Mouse (Mus musculus) MEL (cell line): Measurements from ENCODE around the gene Hpse2. TPM values are rescaled to one million over a fixed set of nuclear protein-coding genes. Genes with fewer than 3 reads are reported as not detected.

Source experiments
- DNase-seq: peaks from one replicate; pipeline ENCODE4 v3.0.0; 2011; ENCODE audit warnings: low read depth, low spot score
- H3K27ac ChIP-seq: 2 replicates; pipeline ENCODE4 v1.5.1; 2012; ENCODE audit warnings: low read depth, mild to moderate bottlenecking, control low read depth, low read length, moderate library complexity; ENCODE audit not compliant: control insufficient read depth
- H3K27me3 ChIP-seq, 2 experiments: fragments of 150-350 bp in 1 of 2; sonication (generic) in 1 of 2; 2 replicates each; pipeline ENCODE4 v1.6.1; 2012; ENCODE audit warnings: low read length in 2 of 2, mild to moderate bottlenecking in 2 of 2, improper control_type of control experiment in 1 of 2, moderate library complexity in 1 of 2; ENCODE audit not compliant: insufficient read depth in 2 of 2, control insufficient read depth in 1 of 2
- H3K36me3 ChIP-seq, 2 experiments: 2 replicates each; pipeline ENCODE4 v1.6.1; 2012 to 2014; ENCODE audit warnings: low read length in 2 of 2, improper control_type of control experiment in 1 of 2, inconsistent platforms in 1 of 2, mild to moderate bottlenecking in 1 of 2; ENCODE audit not compliant: insufficient read depth in 2 of 2, control insufficient read depth in 1 of 2
- H3K4me1 ChIP-seq, 2 experiments: fragments of 150-350 bp in 1 of 2; sonication (generic) in 1 of 2; 2 replicates each; pipeline ENCODE4 v1.6.1; 2012; ENCODE audit warnings: low read length in 2 of 2, improper control_type of control experiment in 1 of 2, mild to moderate bottlenecking in 1 of 2; ENCODE audit not compliant: insufficient read depth in 2 of 2, control insufficient read depth in 1 of 2
- H3K4me3 ChIP-seq, 2 experiments: fragments of 150-350 bp in 1 of 2; sonication (generic) in 1 of 2; 2 replicates each; pipeline ENCODE4 v1.5.1; 2012; ENCODE audit warnings: low read depth in 2 of 2, low read length in 2 of 2, mild to moderate bottlenecking in 2 of 2, moderate library complexity in 2 of 2, control low read depth in 1 of 2, improper control_type of control experiment in 1 of 2; ENCODE audit not compliant: control insufficient read depth in 1 of 2, insufficient read depth in 1 of 2
- H3K79me2 ChIP-seq: 2 replicates; pipeline ENCODE4 v1.6.1; 2012; ENCODE audit warnings: mild to moderate bottlenecking, low read length, moderate library complexity; ENCODE audit not compliant: control insufficient read depth, poor library complexity, insufficient read depth
- H3K9ac ChIP-seq: 2 replicates; pipeline ENCODE4 v1.6.1; 2012; ENCODE audit warnings: low read depth, mild to moderate bottlenecking, control low read depth, low read length, moderate library complexity; ENCODE audit not compliant: control insufficient read depth, poor library complexity, severe bottlenecking
- H3K9me3 ChIP-seq: fragments of 150-350 bp; sonication (generic); replicated peaks from 2 replicates; pipeline ENCODE4 v1.6.1; 2012; ENCODE audit warnings: mild to moderate bottlenecking, low read length, improper control_type of control experiment, moderate library complexity; ENCODE audit not compliant: insufficient read depth
- CHD1 ChIP-seq: IDR thresholded peaks from 2 replicates; pipeline ENCODE4 v1.6.1; 2012; ENCODE audit warnings: low read depth, mild to moderate bottlenecking, inconsistent platforms, low read length, improper control_type of control experiment
- CHD2 ChIP-seq: IDR thresholded peaks from 2 replicates; pipeline ENCODE4 v1.6.1; 2011; ENCODE audit warnings: low read length, improper control_type of control experiment
- CTCF ChIP-seq, 3 experiments: IDR thresholded peaks in 2 of 3; conservative IDR thresholded peaks in 1 of 3; 2 replicates each; pipeline ENCODE4 v1.5.1; 2011 to 2012; ENCODE audit warnings: low read length in 3 of 3, low read depth in 2 of 3, mild to moderate bottlenecking in 2 of 3, improper control_type of control experiment in 1 of 3, inconsistent platforms in 1 of 3, mixed read lengths in 1 of 3, moderate library complexity in 1 of 3; ENCODE audit not compliant: control insufficient read depth in 1 of 3, insufficient read depth in 1 of 3, poor library complexity in 1 of 3, severe bottlenecking in 1 of 3
- E2F4 ChIP-seq: IDR thresholded peaks from 2 replicates; pipeline ENCODE4 v1.6.1; 2011; ENCODE audit warnings: low read depth, low read length, improper control_type of control experiment, borderline replicate concordance
- EP300 ChIP-seq, 2 experiments: IDR thresholded peaks; 2 replicates each; pipeline ENCODE4 v1.6.1; 2011; ENCODE audit warnings: improper control_type of control experiment in 2 of 2, low read length in 2 of 2, low read depth in 1 of 2, mild to moderate bottlenecking in 1 of 2
- ETS1 ChIP-seq: IDR thresholded peaks from 2 replicates; pipeline ENCODE4 v1.6.1; 2012; ENCODE audit warnings: low read depth, mild to moderate bottlenecking, inconsistent platforms, low read length, improper control_type of control experiment, moderate library complexity
- GABPA ChIP-seq: IDR thresholded peaks from 2 replicates; pipeline ENCODE4 v1.6.1; 2012; ENCODE audit warnings: low read depth, mild to moderate bottlenecking, inconsistent platforms, low read length, improper control_type of control experiment, moderate library complexity
- GATA1 ChIP-seq: IDR thresholded peaks from 2 replicates; pipeline ENCODE4 v1.6.1; 2011; ENCODE audit warnings: low read depth, low read length, improper control_type of control experiment
- HCFC1 ChIP-seq: IDR thresholded peaks from 2 replicates; pipeline ENCODE4 v1.6.1; 2012; ENCODE audit warnings: low read depth, mild to moderate bottlenecking, inconsistent platforms, low read length, improper control_type of control experiment, moderate library complexity
- JUND ChIP-seq: IDR thresholded peaks from 2 replicates; pipeline ENCODE4 v1.6.1; 2011; ENCODE audit warnings: low read depth, mild to moderate bottlenecking, improper control_type of control experiment, low read length
- KAT2A ChIP-seq: conservative IDR thresholded peaks from 2 replicates; pipeline ENCODE4 v1.6.1; 2012; ENCODE audit warnings: low read depth, low read length, improper control_type of control experiment, inconsistent platforms
- MAZ ChIP-seq: IDR thresholded peaks from 2 replicates; pipeline ENCODE4 v1.6.1; 2012; ENCODE audit warnings: low read depth, mild to moderate bottlenecking, inconsistent platforms, low read length, improper control_type of control experiment
- MEF2A ChIP-seq: IDR thresholded peaks from 2 replicates; pipeline ENCODE4 v1.6.1; 2014; ENCODE audit warnings: low read depth, mild to moderate bottlenecking, inconsistent platforms, low read length, improper control_type of control experiment; ENCODE audit not compliant: poor library complexity, insufficient replicate concordance, severe bottlenecking; ENCODE audit errors: extremely low read depth
- MXI1 ChIP-seq: IDR thresholded peaks from 2 replicates; pipeline ENCODE4 v1.6.1; 2011; ENCODE audit warnings: mild to moderate bottlenecking, low read depth, low read length, improper control_type of control experiment
- MYB ChIP-seq: IDR thresholded peaks from 2 replicates; pipeline ENCODE4 v1.6.1; 2011; ENCODE audit warnings: mild to moderate bottlenecking, low read depth, low read length, improper control_type of control experiment
- NRF1 ChIP-seq: IDR thresholded peaks from 2 replicates; pipeline ENCODE4 v1.6.1; 2014; ENCODE audit warnings: low read depth, mild to moderate bottlenecking, inconsistent platforms, low read length, improper control_type of control experiment, moderate library complexity; ENCODE audit not compliant: poor library complexity, insufficient read depth, severe bottlenecking
- RAD21 ChIP-seq: IDR thresholded peaks from 2 replicates; pipeline ENCODE4 v1.6.1; 2011; ENCODE audit warnings: mild to moderate bottlenecking, low read depth, low read length, improper control_type of control experiment
- RCOR1 ChIP-seq: IDR thresholded peaks from 2 replicates; pipeline ENCODE4 v1.6.1; 2012; ENCODE audit warnings: low read depth, mild to moderate bottlenecking, inconsistent platforms, low read length, improper control_type of control experiment
- SIN3A ChIP-seq: IDR thresholded peaks from 2 replicates; pipeline ENCODE4 v1.6.1; 2012; ENCODE audit warnings: low read length, improper control_type of control experiment, inconsistent platforms
- SMC3 ChIP-seq: IDR thresholded peaks from 2 replicates; pipeline ENCODE4 v1.6.1; 2011; ENCODE audit warnings: low read depth, low read length, improper control_type of control experiment
- TAL1 ChIP-seq: IDR thresholded peaks from 2 replicates; pipeline ENCODE4 v1.6.1; 2012; ENCODE audit warnings: mild to moderate bottlenecking, inconsistent platforms, low read length, moderate library complexity, mixed read lengths
- TBP ChIP-seq: IDR thresholded peaks from 2 replicates; pipeline ENCODE4 v1.8.0; 2011; ENCODE audit warnings: low read depth, low read length, improper control_type of control experiment
- TCF12 ChIP-seq: IDR thresholded peaks from 2 replicates; pipeline ENCODE4 v1.6.1; 2014; ENCODE audit warnings: low read depth, mild to moderate bottlenecking, inconsistent platforms, low read length, improper control_type of control experiment, moderate library complexity
- USF2 ChIP-seq, 2 experiments: IDR thresholded peaks; 2 replicates each; pipeline ENCODE4 v1.6.1; 2011 to 2012; ENCODE audit warnings: improper control_type of control experiment in 2 of 2, low read length in 2 of 2, borderline replicate concordance in 1 of 2, inconsistent platforms in 1 of 2, low read depth in 1 of 2, mild to moderate bottlenecking in 1 of 2; ENCODE audit not compliant: insufficient read depth in 1 of 2
- ZC3H11A ChIP-seq: IDR thresholded peaks from 2 replicates; pipeline ENCODE4 v1.6.1; 2012; ENCODE audit warnings: low read depth, mild to moderate bottlenecking, inconsistent platforms, low read length, improper control_type of control experiment
- ZMIZ1 ChIP-seq: IDR thresholded peaks from 2 replicates; pipeline ENCODE4 v1.6.1; 2012; ENCODE audit warnings: low read depth, mild to moderate bottlenecking, inconsistent platforms, low read length, improper control_type of control experiment, moderate library complexity
- polyA plus RNA-seq, 2 experiments: library from polyadenylated mRNA; stranded (reverse) in 1 of 2; unstranded in 1 of 2; fragments of >175 nt in 1 of 2; fragments of >200 nt in 1 of 2; gene quantifications; 2 replicates each; pipeline versions ENCODE4 v1.2.1 to v1.2.4; 2012; ENCODE audit warnings: low replicate concordance in 2 of 2, low read depth in 1 of 2; ENCODE audit not compliant: insufficient read length in 2 of 2, insufficient read depth in 1 of 2, missing spikeins in 1 of 2
- total RNA-seq: library from RNA; depleted of rRNA; stranded (reverse); fragments of 300-350 nt; gene quantifications from 2 replicates; pipeline ENCODE4 v1.2.3, GENCODE M21; 2012

Gene Hpse2
- total and polyA plus RNA-seq, 3 experiments: not detected

DNA sequence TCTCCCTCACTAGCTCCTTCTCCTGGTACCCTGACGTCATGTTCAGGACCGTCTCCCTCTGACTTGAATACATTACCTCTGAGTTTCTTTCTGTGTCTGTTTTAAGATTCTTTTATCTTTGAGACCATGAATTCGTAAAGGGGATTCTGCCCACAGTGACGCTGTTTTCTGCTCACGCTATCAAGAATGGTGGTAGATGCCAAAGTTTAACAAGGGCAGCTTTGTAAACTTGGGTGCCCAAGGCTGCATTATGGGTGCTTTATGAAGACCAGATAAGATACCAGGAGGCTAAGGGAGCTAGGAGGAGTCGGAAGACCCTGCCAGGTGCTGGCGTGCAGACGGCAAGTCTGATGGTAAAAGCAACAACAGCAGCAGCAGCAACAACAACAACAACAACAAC is 641.5 kb downstream of the Hpse2 start:
- no peaks in the 10 kb centered on the region for H3K27me3 ChIP-seq
- H3K79me2 ChIP-seq: no peaks in the 10 kb centered on the region; the same call in 1 of the 2 replicates
- H3K4me1 ChIP-seq: peaks cover 13 to 38% of the 10 kb centered on the region in 2 experiments
- no peaks in the 10 kb centered on the region for H3K9me3 ChIP-seq
- no peak overlapping the region for H3K9ac ChIP-seq
- H3K4me3 ChIP-seq: no peak overlapping the region
- H3K36me3 ChIP-seq: peaks cover 0 to 28% of the 10 kb centered on the region in 2 experiments; a peak in 2 of 4 replicates
- DNase-seq: peak; percentile 49
- H3K27ac ChIP-seq: peak overlapping the region; percentile 78; the same call in 1 of the 2 replicates
- TF ChIP-seq CHD2: no peak
- no peak for TF ChIP-seq CHD1
- TF ChIP-seq ETS1: peak; percentile 86
- TF ChIP-seq NRF1: no peak
- no peak for TF ChIP-seq HCFC1
- peak; percentile 58 to 62; a peak in 3 of 4 replicates for TF ChIP-seq EP300 (IDR thresholded peaks at IDR 0.05; ENCODE audit: low read depth in 1 of 2, low read length in 2 of 2)
- no peak for TF ChIP-seq MAZ
- TF ChIP-seq TBP: no peak
- no peak for TF ChIP-seq MYB
- no peak for TF ChIP-seq GABPA
- TF ChIP-seq JUND: no peak
- peak; percentile 63 for TF ChIP-seq GATA1
- no peak for TF ChIP-seq SIN3A
- TF ChIP-seq TCF12: peak; percentile 86
- TF ChIP-seq CTCF (IDR thresholded peaks at IDR 0.05 in 2 of 3, conservative IDR thresholded peaks at IDR 0.05 in 1 of 3; ENCODE audit: control insufficient read depth in 1 of 3, insufficient read depth in 1 of 3, low read depth in 2 of 3, low read length in 3 of 3, poor library complexity in 1 of 3, severe bottlenecking in 1 of 3): no peak
- peak; percentile 88; the same call in 1 of the 2 replicates for TF ChIP-seq MEF2A
- TF ChIP-seq MXI1: no peak
- no peak for TF ChIP-seq KAT2A
- TF ChIP-seq RAD21: no peak
- TF ChIP-seq TAL1: peak; percentile 24
- no peak for TF ChIP-seq RCOR1
- TF ChIP-seq ZMIZ1: no peak

- Histone ChIP-seq H3K9me3 (no peaks in the 10 kb centered on the region), H3K4me3 (peak overlapping the region in 1 of 2 experiments; percentile 24; a peak in 2 of 4 replicates), H3K4me1 (peaks cover 10 to 35% of the 10 kb centered on the region in 2 experiments), H3K27me3 (no peaks in the 10 kb centered on the region), H3K36me3 (peaks cover 0 to 25% of the 10 kb centered on the region in 2 experiments; a peak in 2 of 4 replicates), H3K79me2 (no peaks in the 10 kb centered on the region), H3K9ac (peak overlapping the region; percentile 52), H3K27ac (peak overlapping the region; percentile 78)
- no peak for TF ChIP-seq GATA1
- TF ChIP-seq KAT2A: no peak
- TF ChIP-seq CHD1: 0 out of 2 replicates have a peak, but pooled peaks have one; percentile 7
- no peak for TF ChIP-seq JUND
- 0 out of 2 replicates have a peak, but pooled peaks have one; percentile 32 for TF ChIP-seq SIN3A
- TF ChIP-seq MYB: no peak
- TF ChIP-seq USF2 (IDR thresholded peaks at IDR 0.05; ENCODE audit: borderline replicate concordance in 1 of 2, insufficient read depth in 1 of 2, low read depth in 1 of 2, low read length in 2 of 2): no peak
- peak in 1 of 2 experiments; percentile 38; a peak in 2 of 4 replicates for TF ChIP-seq EP300 (IDR thresholded peaks at IDR 0.05; ENCODE audit: low read depth in 1 of 2, low read length in 2 of 2)
- no peak for TF ChIP-seq SMC3
- no peak for TF ChIP-seq ZC3H11A
- TF ChIP-seq E2F4: no peak
- TF ChIP-seq GABPA: no peak
- no peak for DNase-seq
These were observed 642.3 kb downstream of the Hpse2 start for GRCm38 (mm10) chr19:42745869-42746224.
